Mouse (Mus musculus) heart, adult 2 months (tissue): ENCODE data around the gene Phldb2. TPM values are rescaled to one million over a fixed set of nuclear protein-coding genes. Genes with fewer than 3 reads are reported as not detected.

Source experiments
- DNase-seq, 2 experiments: peaks; one replicate each; pipeline ENCODE4 v3.0.0; 2021
- H3K27ac ChIP-seq: fragments of 200-600 bp; 2 replicates; pipeline ENCODE4 v1.8.1; 2022
- H3K27me3 ChIP-seq: fragments of 200-500 bp; 2 replicates; pipeline ENCODE4 v1.6.1; 2012; ENCODE audit warnings: mild to moderate bottlenecking, low read length, inconsistent platforms, mixed read lengths; ENCODE audit not compliant: control insufficient read depth, insufficient read depth
- H3K36me3 ChIP-seq: fragments of 200-500 bp; 2 replicates; pipeline ENCODE4 v1.6.1; 2012; ENCODE audit warnings: low read length, inconsistent platforms; ENCODE audit not compliant: control insufficient read depth, insufficient read depth
- H3K4me1 ChIP-seq: fragments of 200-500 bp; 2 replicates; pipeline ENCODE4 v1.6.1; 2011; ENCODE audit warnings: low read length; ENCODE audit not compliant: control insufficient read depth, insufficient read depth
- H3K4me3 ChIP-seq: fragments of 200-600 bp; 2 replicates; pipeline ENCODE4 v1.8.1; 2022
- H3K79me2 ChIP-seq: fragments of 200-500 bp; replicated peaks from 2 replicates; pipeline ENCODE4 v1.6.1; 2012; ENCODE audit warnings: mild to moderate bottlenecking, inconsistent platforms, low read length, moderate library complexity, mixed read lengths; ENCODE audit not compliant: control insufficient read depth, insufficient read depth
- H3K9ac ChIP-seq: fragments of 200-500 bp; 2 replicates; pipeline ENCODE4 v1.6.1; 2012; ENCODE audit warnings: low read depth, mild to moderate bottlenecking, control low read depth, inconsistent platforms, low read length, mixed read lengths
- CTCF ChIP-seq: fragments of 200-600 bp; IDR thresholded peaks from 2 replicates; pipeline ENCODE4 v1.8.1; 2022; ENCODE audit warnings: antibody characterized with exemption, mild to moderate bottlenecking, moderate library complexity
- EP300 ChIP-seq: fragments of 200-500 bp; IDR thresholded peaks from 2 replicates; pipeline ENCODE4 v1.6.1; 2011; ENCODE audit warnings: low read depth, low read length, control low read depth; ENCODE audit not compliant: insufficient read depth
- POLR2A ChIP-seq: fragments of 200-500 bp; IDR thresholded peaks from 2 replicates; pipeline ENCODE4 v1.6.1; 2011; ENCODE audit warnings: mild to moderate bottlenecking, low read depth, low read length, control low read depth; ENCODE audit not compliant: insufficient read depth
- WGBS: fragments of 180-500 bp; shearing (Covaris S2); methylation state at CpG from one replicate; pipeline ENCODE4 v1.1.7; 2018; 5-methylcytosine and 5-hydroxymethylcytosine counted together
- intact Hi-C: fragments of 180-260 bp; cut with DNase I; formaldehyde crosslinking; loops from one replicate; pipeline ENCODE4 v1.15.1; 2025
- polyA plus RNA-seq: library from polyadenylated mRNA; depleted of rRNA; stranded (reverse); fragments of >200 nt; gene quantifications from 2 replicates; pipeline ENCODE4 v1.2.3, GENCODE M21; 2012
- total RNA-seq, 2 experiments: library from RNA; stranded (reverse); gene quantifications; 2 replicates each; pipeline ENCODE4 v1.2.3; 2021

Gene Phldb2
- total and polyA plus RNA-seq, 3 experiments = 3.6 to 13.0 (median 10.9) TPM

- intact Hi-C loops = loop anchor here (5.0 kb wide), 1 partner anchor 57 kb away; no protein-coding TSS in a partner anchor
- WGBS = 62% methylated on average over 3 of the region's 3 CpGs
- TF ChIP-seq POLR2A (no peak), CTCF (no peak), EP300 (no peak)
- peaks cover 5% of the 10 kb centered on the region for H3K4me1 ChIP-seq
- H3K27ac ChIP-seq = no peak overlapping the region
- no peak overlapping the region for H3K4me3 ChIP-seq
- no peaks in the 10 kb centered on the region for H3K27me3 ChIP-seq
- peaks cover 14% of the 10 kb centered on the region for H3K36me3 ChIP-seq
- H3K9ac ChIP-seq = no peak overlapping the region
- peaks cover 7% of the 10 kb centered on the region for H3K79me2 ChIP-seq
- DNase-seq = no peak
Observed at GRCm38 (mm10) chr16:45814611-45815010, 138.8 kb downstream of the Phldb2 start.

DNA sequence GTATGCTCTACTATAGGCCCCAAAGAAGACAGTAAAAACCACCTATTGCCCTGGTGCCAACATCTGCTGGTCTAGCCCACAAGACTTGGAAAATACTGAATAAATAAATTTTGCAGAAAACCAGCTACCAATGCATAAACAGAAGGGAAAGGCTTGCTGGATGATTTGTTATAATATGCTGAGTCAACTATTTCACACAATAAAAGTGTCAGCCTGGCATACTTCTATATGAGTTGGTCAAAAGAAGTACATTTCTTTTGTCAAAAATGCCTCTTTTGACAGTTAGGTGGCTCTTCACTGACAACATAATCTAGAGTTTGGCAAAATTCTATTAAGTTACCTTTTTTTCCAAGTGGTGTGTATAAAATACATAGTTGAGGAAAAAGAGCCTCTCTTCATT, 141.6 kb downstream of the Phldb2 start:
- intact Hi-C loops = loop anchor here (2.0 kb wide), 1 partner anchor 15 kb away; no protein-coding TSS in a partner anchor
- Histone ChIP-seq H3K79me2 (peaks cover 6% of the 10 kb centered on the region), H3K36me3 (peaks cover 6% of the 10 kb centered on the region), H3K4me1 (peaks cover 5% of the 10 kb centered on the region), H3K27me3 (no peaks in the 10 kb centered on the region), H3K9ac (no peak overlapping the region), H3K27ac (no peak overlapping the region), H3K4me3 (no peak overlapping the region)
- TF ChIP-seq POLR2A (no peak), CTCF (no peak), EP300 (no peak)
- DNase-seq = no peak

DNA sequence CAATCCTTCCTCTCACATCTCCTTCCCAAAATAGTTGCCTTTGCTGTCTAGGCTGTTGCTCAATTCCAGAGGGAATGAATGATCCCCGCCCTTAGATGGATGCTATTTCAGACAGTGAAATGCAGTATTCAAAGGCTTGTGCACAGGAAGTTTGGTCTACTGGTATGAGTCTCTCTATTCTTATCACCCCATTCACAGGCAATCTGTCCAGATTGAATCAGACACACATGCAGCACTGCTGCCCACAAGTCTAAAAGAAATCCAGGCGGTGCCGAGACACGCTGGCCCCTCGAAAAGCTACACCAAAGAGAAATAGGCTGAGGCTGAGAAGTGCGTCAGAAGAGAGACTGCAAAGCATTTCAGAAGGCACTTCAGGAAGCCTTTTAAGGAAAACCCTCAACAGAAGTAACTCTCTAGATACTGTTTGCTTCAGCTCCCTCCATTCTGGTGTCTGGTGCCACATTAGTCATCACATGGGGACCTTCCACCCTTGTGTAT, 142.5 kb downstream of the Phldb2 start:
- Histone ChIP-seq H3K9ac (no peak overlapping the region), H3K27ac (peak overlapping the region; percentile 51; the same call in 1 of the 2 replicates)
- intact Hi-C loops = loop anchor here (2.0 kb wide), 1 partner anchor 14 kb away; no protein-coding TSS in a partner anchor

GRCm38 (mm10) chr16:45810155-45810554, 143.2 kb downstream of the Phldb2 start:
- TF ChIP-seq EP300 = no peak
- TF ChIP-seq POLR2A = no peak
- no peak for TF ChIP-seq CTCF
- DNase-seq = peak; percentile 47 to 62
- 41% methylated on average over 2 of the region's 2 CpGs for WGBS
- Histone ChIP-seq H3K27me3 (no peaks in the 10 kb centered on the region), H3K4me1 (peaks cover 5% of the 10 kb centered on the region), H3K9ac (no peak overlapping the region), H3K27ac (peak overlapping the region; percentile 24; the same call in 1 of the 2 replicates), H3K79me2 (peaks cover 3% of the 10 kb centered on the region), H3K4me3 (no peak overlapping the region), H3K36me3 (peaks cover 13% of the 10 kb centered on the region)
- intact Hi-C loops = loop anchor here (2.0 kb wide), 1 partner anchor 13 kb away; no protein-coding TSS in a partner anchor

More for the DNA sequence above, 142.5 kb downstream of the Phldb2 start:
- H3K4me3 ChIP-seq = no peak overlapping the region
- H3K27me3 ChIP-seq = no peaks in the 10 kb centered on the region
- DNase-seq = peak; percentile 20 to 37
- peaks cover 5% of the 10 kb centered on the region for H3K4me1 ChIP-seq
- H3K79me2 ChIP-seq = peaks cover 5% of the 10 kb centered on the region
- H3K36me3 ChIP-seq = peaks cover 10% of the 10 kb centered on the region
- TF ChIP-seq POLR2A (0 out of 2 replicates have a peak, but pooled peaks have one; percentile 16), EP300 (no peak)
- 29% methylated on average over 6 of the region's 6 CpGs for WGBS

DNA sequence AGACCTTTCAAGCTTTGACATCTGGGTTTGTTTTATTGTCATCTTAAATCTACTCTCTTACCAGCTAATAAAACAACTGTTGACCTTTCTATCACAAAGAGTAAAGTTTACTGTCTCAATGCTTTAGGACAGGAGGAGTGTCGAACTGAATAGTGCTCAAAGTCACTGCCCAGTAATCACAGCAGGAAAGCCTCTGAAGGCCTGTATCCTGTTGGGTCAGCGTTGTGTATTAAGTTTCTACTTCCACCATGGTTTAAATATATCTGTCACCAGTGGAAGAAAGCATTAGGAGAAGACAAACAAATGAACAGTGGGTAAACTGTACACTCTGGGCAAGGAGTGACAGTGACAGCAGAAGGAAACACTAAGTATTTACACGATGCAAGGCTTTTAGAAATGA, 148.7 kb downstream of the Phldb2 start:
- no peak for TF ChIP-seq EP300
- H3K4me3 ChIP-seq = no peak overlapping the region
- no peak overlapping the region for H3K27ac ChIP-seq
- H3K27me3 ChIP-seq = no peaks in the 10 kb centered on the region
- peaks cover 19% of the 10 kb centered on the region for H3K36me3 ChIP-seq
- peaks cover 2% of the 10 kb centered on the region; the same call in 1 of the 2 replicates for H3K4me1 ChIP-seq
- intact Hi-C loops = loop anchor here (10.0 kb wide), 1 partner anchor 1130 kb away; no protein-coding TSS in a partner anchor
- DNase-seq = no peak
- no peak overlapping the region for H3K9ac ChIP-seq
- peaks cover 2% of the 10 kb centered on the region for H3K79me2 ChIP-seq
- WGBS = 41% methylated on average over 3 of the region's 3 CpGs

DNA sequence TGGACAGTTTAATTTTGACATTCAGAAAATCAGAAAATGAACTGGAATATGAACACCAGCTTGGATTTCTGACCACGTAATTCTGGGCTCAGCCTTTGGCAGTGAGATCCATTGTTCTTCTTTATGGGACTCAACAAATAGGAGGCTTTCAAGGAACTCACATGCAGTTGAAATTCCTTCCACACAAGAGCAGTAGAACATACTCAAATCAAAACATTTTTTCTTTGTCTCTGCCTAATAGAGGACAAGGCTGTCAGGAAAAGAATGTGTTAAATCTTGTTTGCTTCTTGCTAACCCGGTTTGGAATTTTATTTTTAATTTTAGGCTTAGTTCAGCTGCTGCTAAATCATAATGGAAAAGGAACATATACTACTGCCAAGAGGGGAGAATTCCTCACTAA, 153.0 kb downstream of the Phldb2 start:
- intact Hi-C loops = loop anchor here (10.0 kb wide), 1 partner anchor 1126 kb away; no protein-coding TSS in a partner anchor
- DNase-seq = no peak
- peaks cover 21% of the 10 kb centered on the region for H3K36me3 ChIP-seq
- H3K79me2 ChIP-seq = peaks cover 2% of the 10 kb centered on the region; the same call in 1 of the 2 replicates
- H3K27me3 ChIP-seq = no peaks in the 10 kb centered on the region
- peaks cover 9% of the 10 kb centered on the region for H3K4me1 ChIP-seq
- no peak overlapping the region for H3K27ac ChIP-seq
- no peak overlapping the region for H3K4me3 ChIP-seq
- no peak overlapping the region for H3K9ac ChIP-seq
- TF ChIP-seq CTCF (peak; percentile 25), POLR2A (no peak)
- WGBS = 44% methylated on average over 2 of the region's 2 CpGs
